Mouse (Mus musculus) limb, embryonic 12.5 days (tissue): ENCODE results near the gene Fhl3. TPM values are rescaled to one million over a fixed set of nuclear protein-coding genes. Genes with fewer than 3 reads are reported as not detected.
A peak's percentile ranks its signal among the peaks of the same experiment; 100 is the strongest.

Experiments
- ATAC-seq: fragments of 200-750 bp; cut with Nextera tagmentation; 2 replicates; pipeline ENCODE4 v1.8.0; 2017; ENCODE audit warnings: low read depth, moderate TSS enrichment; ENCODE audit not compliant: insufficient number of reproducible peaks, insufficient read depth, low FRiP score, low TSS enrichment
- H3K27ac ChIP-seq: fragments of 300-500 bp; sonication (generic); 2 replicates; pipeline ENCODE4 v1.5.1; 2016; ENCODE audit warnings: mild to moderate bottlenecking, moderate library complexity
- H3K27me3 ChIP-seq: fragments of 300-500 bp; sonication (generic); 2 replicates; pipeline ENCODE4 v1.6.1; 2016; ENCODE audit warnings: mild to moderate bottlenecking, moderate library complexity
- H3K36me3 ChIP-seq: fragments of 300-500 bp; sonication (generic); 2 replicates; pipeline ENCODE4 v1.6.1; 2016; ENCODE audit warnings: mild to moderate bottlenecking, moderate library complexity
- H3K4me1 ChIP-seq: fragments of 300-500 bp; sonication (generic); replicated peaks from 2 replicates; pipeline ENCODE4 v1.6.1; 2016
- H3K4me2 ChIP-seq: fragments of 300-500 bp; sonication (generic); 2 replicates; pipeline ENCODE4 v1.6.1; 2016; ENCODE audit warnings: mild to moderate bottlenecking, moderate library complexity
- H3K4me3 ChIP-seq: fragments of 300-500 bp; sonication (generic); replicated peaks from 2 replicates; pipeline ENCODE4 v1.5.1; 2016; ENCODE audit warnings: mild to moderate bottlenecking
- H3K9ac ChIP-seq: fragments of 300-500 bp; sonication (generic); replicated peaks from 2 replicates; pipeline ENCODE4 v1.6.1; 2016; ENCODE audit warnings: mild to moderate bottlenecking, moderate library complexity
- H3K9me3 ChIP-seq: fragments of 300-500 bp; sonication (generic); 2 replicates; pipeline ENCODE4 v1.6.1; 2016; ENCODE audit warnings: mild to moderate bottlenecking, moderate library complexity
- WGBS: fragments of 180-500 bp; shearing (Covaris S2); methylation state at CpG from one replicate; pipeline ENCODE4 v1.1.7; 2016; 5-methylcytosine and 5-hydroxymethylcytosine counted together
- polyA plus RNA-seq: library from polyadenylated mRNA; unstranded; fragments of >200 nt; fragmentation: Nextera tagmentation; extraction: Ambion mirVana; gene quantifications from 2 replicates; pipeline ENCODE4 v1.2.1, GENCODE M21; 2016

The Fhl3 gene
- polyA plus RNA-seq, 1 experiment from 2014 or later = 10.9 TPM

GRCm38 (mm10) chr4:124685004-124685403, 15.5 kb upstream of the Fhl3 start:
- ATAC-seq = no peak
- Histone ChIP-seq H3K4me2 (no peak overlapping the region), H3K9me3 (no peaks in the 10 kb centered on the region), H3K36me3 (peaks cover 64% of the 10 kb centered on the region), H3K4me3 (no peak overlapping the region), H3K9ac (no peak overlapping the region), H3K27me3 (no peaks in the 10 kb centered on the region), H3K4me1 (no peaks in the 10 kb centered on the region), H3K27ac (no peak overlapping the region)
- whole genome bisulfite sequencing = 77% methylated on average over 4 of the region's 4 CpGs

GRCm38 (mm10) chr4:124685453-124685852, 15.0 kb upstream of the Fhl3 start:
- 84% methylated on average over 8 of the region's 8 CpGs for WGBS
- Histone ChIP-seq H3K9me3 (no peaks in the 10 kb centered on the region), H3K4me1 (no peaks in the 10 kb centered on the region), H3K9ac (no peak overlapping the region), H3K36me3 (peaks cover 60% of the 10 kb centered on the region), H3K4me2 (no peak overlapping the region), H3K27me3 (no peaks in the 10 kb centered on the region), H3K4me3 (no peak overlapping the region), H3K27ac (no peak overlapping the region)
- ATAC-seq = no peak

GRCm38 (mm10) chr4:124685897-124686402, 14.6 kb upstream of the Fhl3 start:
- no peaks in the 10 kb centered on the region for H3K27me3 ChIP-seq
- H3K9ac ChIP-seq = no peak overlapping the region
- H3K4me1 ChIP-seq = 0 out of 2 replicates have a peak, but pooled peaks cover 4% of the 10 kb centered on the region
- H3K4me2 ChIP-seq = no peak overlapping the region
- no peak for ATAC-seq
- no peak overlapping the region for H3K4me3 ChIP-seq
- H3K36me3 ChIP-seq = peaks cover 55% of the 10 kb centered on the region
- H3K27ac ChIP-seq = no peak overlapping the region
- no peaks in the 10 kb centered on the region for H3K9me3 ChIP-seq
- WGBS = 83% methylated on average over 8 of the region's 8 CpGs

GRCm38 (mm10) chr4:124691455-124691854, 9.0 kb upstream of the Fhl3 start:
- WGBS = 90% methylated on average over 8 of the region's 8 CpGs
- ATAC-seq = no peak
- H3K36me3 ChIP-seq = peaks cover 10% of the 10 kb centered on the region; the same call in 1 of the 2 replicates
- H3K4me2 ChIP-seq = no peak overlapping the region
- H3K9ac ChIP-seq = no peak overlapping the region
- H3K4me1 ChIP-seq = peaks cover 24% of the 10 kb centered on the region
- no peak overlapping the region for H3K27ac ChIP-seq
- H3K9me3 ChIP-seq = no peaks in the 10 kb centered on the region
- peaks cover 5% of the 10 kb centered on the region for H3K27me3 ChIP-seq
- H3K4me3 ChIP-seq = no peak overlapping the region

- Histone ChIP-seq H3K27me3 (peaks cover 5% of the 10 kb centered on the region), H3K9me3 (no peaks in the 10 kb centered on the region), H3K36me3 (peaks cover 6% of the 10 kb centered on the region; the same call in 1 of the 2 replicates), H3K4me1 (peaks cover 24% of the 10 kb centered on the region), H3K4me3 (peak overlapping the region; percentile 75), H3K27ac (no peak overlapping the region), H3K4me2 (peak overlapping the region; percentile 70), H3K9ac (peak overlapping the region; percentile 85)
- no peak for ATAC-seq
- 68% methylated on average over 3 of the region's 3 CpGs for WGBS
These were observed 8.1 kb upstream of the Fhl3 start for GRCm38 (mm10) chr4:124692416-124692861.

- WGBS = under 1% methylated on average over 43 of the region's 43 CpGs
- ATAC-seq = peak; percentile 91
These were observed 7.2 kb upstream of the Fhl3 start, which contains the start of gene Utp11 for GRCm38 (mm10) chr4:124693135-124693894. TSS of gene Utp11 (minus strand) at chr4:124693600.

GRCm38 (mm10) chr4:124694572-124694971, 5.9 kb upstream of the Fhl3 start:
- H3K27ac ChIP-seq = no peak overlapping the region
- H3K4me3 ChIP-seq = no peak overlapping the region
- no peak overlapping the region for H3K9ac ChIP-seq
- H3K4me2 ChIP-seq = no peak overlapping the region
- H3K9me3 ChIP-seq = no peaks in the 10 kb centered on the region
- ATAC-seq = no peak
- 71% methylated on average over 2 of the region's 2 CpGs for WGBS
- H3K27me3 ChIP-seq = peaks cover 5% of the 10 kb centered on the region
- peaks cover 4% of the 10 kb centered on the region; the same call in 1 of the 2 replicates for H3K36me3 ChIP-seq
- H3K4me1 ChIP-seq = peaks cover 25% of the 10 kb centered on the region

More at GRCm38 (mm10) chr4:124693135-124693894, 7.2 kb upstream of the Fhl3 start, which contains the start of gene Utp11:
- Histone ChIP-seq H3K4me1 (peaks cover 24% of the 10 kb centered on the region), H3K9me3 (no peaks in the 10 kb centered on the region), H3K36me3 (peaks cover 4% of the 10 kb centered on the region; the same call in 1 of the 2 replicates), H3K4me2 (peak within 1 kb of the TSS; percentile 70), H3K27ac (peak within 1 kb of the TSS; percentile 69), H3K4me3 (peak within 1 kb of the TSS; percentile 75), H3K27me3 (peaks cover 5% of the 10 kb centered on the region), H3K9ac (peak within 1 kb of the TSS; percentile 85)

- no peak for ATAC-seq
- Histone ChIP-seq H3K27me3 (peaks cover 5% of the 10 kb centered on the region), H3K9ac (0 out of 2 replicates have a peak overlapping the region, but pooled peaks have one; percentile 12), H3K4me1 (peaks cover 28% of the 10 kb centered on the region), H3K4me3 (no peak overlapping the region; the same call in 1 of the 2 replicates), H3K4me2 (peak overlapping the region; percentile 42), H3K36me3 (0 out of 2 replicates have a peak, but pooled peaks cover 4% of the 10 kb centered on the region), H3K27ac (0 out of 2 replicates have a peak overlapping the region, but pooled peaks have one; percentile 29), H3K9me3 (no peaks in the 10 kb centered on the region)
- 7% methylated on average over 18 of the region's 18 CpGs for WGBS
These were observed 4.5 kb upstream of the Fhl3 start for GRCm38 (mm10) chr4:124695786-124696516.

GRCm38 (mm10) chr4:124699791-124700190, 710 bp upstream of the Fhl3 start:
- Histone ChIP-seq H3K9ac (peak overlapping the region; percentile 95; the same call in 1 of the 2 replicates), H3K27me3 (peaks cover 5% of the 10 kb centered on the region), H3K4me3 (peak overlapping the region; percentile 97), H3K36me3 (no peaks in the 10 kb centered on the region), H3K9me3 (no peaks in the 10 kb centered on the region), H3K4me2 (peak overlapping the region; percentile 84), H3K27ac (peak overlapping the region; percentile 97), H3K4me1 (peaks cover 56% of the 10 kb centered on the region)
- WGBS = 3% methylated on average over 6 of the region's 6 CpGs
- no peak for ATAC-seq

GRCm38 (mm10) chr4:124701052-124701845, 748 bp downstream of the Fhl3 start:
- peak overlapping the region; percentile 97 for H3K27ac ChIP-seq
- under 1% methylated on average over 22 of the region's 22 CpGs for WGBS
- H3K4me3 ChIP-seq = peak overlapping the region; percentile 97
- H3K36me3 ChIP-seq = peaks cover 11% of the 10 kb centered on the region
- 0 out of 2 replicates have a peak, but pooled peaks have one; percentile 5 for ATAC-seq
- H3K9ac ChIP-seq = peak overlapping the region; percentile 95
- H3K9me3 ChIP-seq = no peaks in the 10 kb centered on the region
- H3K4me1 ChIP-seq = peaks cover 62% of the 10 kb centered on the region
- peak overlapping the region; percentile 84 for H3K4me2 ChIP-seq
- H3K27me3 ChIP-seq = peaks cover under 1% of the 10 kb centered on the region
